Mouse (Mus musculus) B cell, adult 67 days (primary cell): ENCODE results near the gene Pdgfa. TPM values are rescaled to one million over a fixed set of nuclear protein-coding genes. Genes with fewer than 3 reads are reported as not detected.

Experiments
- total RNA-seq, 2 experiments: library from RNA; stranded (reverse); gene quantifications; 4 replicates each; pipeline ENCODE4 v1.2.4; 2023

Pdgfa gene
- not detected for total RNA-seq

GRCm38 (mm10) chr5:138997171-138997788 is at the start of gene Pdgfa:
Gene Pdgfa (minus strand): TSS chr5:138997370.

Other genes starting within 250 kb of the Pdgfa start
- not detected for gene Fam20c, start 242.9 kb downstream of the Pdgfa start, total RNA-seq
- gene Gm5294, start 177.3 kb downstream of the Pdgfa start, total RNA-seq: not detected
- 1 to 10 TPM in 1 of 2 experiments, under 1 TPM in 1; 0.21 to 2.3 TPM for gene Prkar1b, start 152.6 kb upstream of the Pdgfa start, total RNA-seq
- gene Dnaaf5, start 152.9 kb upstream of the Pdgfa start, total RNA-seq: 10 to 100 TPM; 12.7 to 15.8 TPM
- 10 to 100 TPM; 62.8 to 77.0 TPM for gene Sun1, start 203.3 kb upstream of the Pdgfa start, total RNA-seq